Mouse (Mus musculus): ENCODE results near the gene Stab1.

- TF ChIP-seq CTCF (IDR thresholded peaks at IDR 0.05; ENCODE audit: low read depth) (no peak), EP300 (IDR thresholded peaks at IDR 0.05; ENCODE audit: low read depth) (no peak)
These were observed 40.2 kb downstream of the Stab1 start for GRCm38 (mm10) chr14:31128101-31128825.

Measured in liver, embryonic 14.5 days (tissue).